Mouse (Mus musculus) E14TG2a.4 (cell line): ENCODE measurements at regions not wholly inside any gene's neighbourhood (a gene's known extent, or its start where the extent isn't known, plus 50 kb on each side); places are given as distances from the start of the nearest gene placed in this dataset.

Source experiments
- H3K27me3 ChIP-seq: 2 replicates; pipeline ENCODE4 v1.6.1; 2014; ENCODE audit warnings: low read length, control low read depth; ENCODE audit not compliant: insufficient read depth
- H3K36me3 ChIP-seq: 2 replicates; pipeline ENCODE4 v1.6.1; 2014; ENCODE audit warnings: low read length, control low read depth; ENCODE audit not compliant: insufficient read depth
- H3K4me1 ChIP-seq: replicated peaks from 2 replicates; pipeline ENCODE4 v1.6.1; 2014; ENCODE audit warnings: low read depth, low read length, control low read depth
- H3K4me3 ChIP-seq: replicated peaks from 2 replicates; pipeline ENCODE4 v1.5.1; 2014; ENCODE audit warnings: mild to moderate bottlenecking, low read length
- H3K9me3 ChIP-seq: 2 replicates; pipeline ENCODE4 v1.6.1; 2014; ENCODE audit warnings: low read length, control low read depth
- CTCF ChIP-seq: conservative IDR thresholded peaks from 2 replicates; pipeline ENCODE4 v1.5.1; 2014; ENCODE audit warnings: low read length
- NANOG ChIP-seq: IDR thresholded peaks from 2 replicates; pipeline ENCODE4 v1.6.1; 2014; ENCODE audit warnings: borderline replicate concordance, low read length, mixed read lengths
- POU5F1 ChIP-seq: IDR thresholded peaks from 2 replicates; pipeline ENCODE4 v1.6.1; 2014; ENCODE audit warnings: low read length, borderline replicate concordance

- Histone ChIP-seq H3K9me3 (no peaks in the 10 kb centered on the region), H3K4me3 (no peak overlapping the region), H3K27me3 (no peaks in the 10 kb centered on the region), H3K4me1 (no peaks in the 10 kb centered on the region), H3K36me3 (no peaks in the 10 kb centered on the region)
- TF ChIP-seq NANOG, result no peak
- TF ChIP-seq CTCF, result no peak
- TF ChIP-seq POU5F1, result no peak
Observed at GRCm38 (mm10) chr17:89592826-89593225, 317.4 kb downstream of the Gm10184 start.

GRCm38 (mm10) chr17:89559506-89559905 is 350.7 kb downstream of the Gm10184 start:
- Histone ChIP-seq H3K36me3 (no peaks in the 10 kb centered on the region), H3K4me3 (no peak overlapping the region)
- TF ChIP-seq CTCF (no peak), NANOG (no peak), POU5F1 (no peak)

GRCm38 (mm10) chr17:89554754-89555153 is 354.3 kb upstream of the Fshr start:
- H3K9me3 ChIP-seq, result no peaks in the 10 kb centered on the region
- H3K4me1 ChIP-seq, result no peaks in the 10 kb centered on the region
- no peaks in the 10 kb centered on the region for H3K36me3 ChIP-seq
- no peak overlapping the region for H3K4me3 ChIP-seq
- H3K27me3 ChIP-seq, result no peaks in the 10 kb centered on the region
- TF ChIP-seq POU5F1, result no peak
- TF ChIP-seq CTCF, result no peak
- TF ChIP-seq NANOG, result no peak

More at GRCm38 (mm10) chr17:89559506-89559905, 350.7 kb downstream of the Gm10184 start:
- Histone ChIP-seq H3K4me1 (no peaks in the 10 kb centered on the region), H3K9me3 (no peaks in the 10 kb centered on the region), H3K27me3 (no peaks in the 10 kb centered on the region)

- Histone ChIP-seq H3K4me3 (no peak overlapping the region), H3K36me3 (no peaks in the 10 kb centered on the region), H3K4me1 (no peaks in the 10 kb centered on the region), H3K9me3 (no peaks in the 10 kb centered on the region), H3K27me3 (no peaks in the 10 kb centered on the region)
- no peak for TF ChIP-seq CTCF
- TF ChIP-seq NANOG, result no peak
- TF ChIP-seq POU5F1, result no peak
Observed at GRCm38 (mm10) chr17:89553597-89553996, 353.1 kb upstream of the Fshr start.

GRCm38 (mm10) chr17:89550758-89551157 is 350.3 kb upstream of the Fshr start:
- Histone ChIP-seq H3K4me3 (no peak overlapping the region), H3K36me3 (no peaks in the 10 kb centered on the region), H3K9me3 (no peaks in the 10 kb centered on the region), H3K4me1 (no peaks in the 10 kb centered on the region), H3K27me3 (no peaks in the 10 kb centered on the region)
- TF ChIP-seq CTCF (no peak), POU5F1 (no peak), NANOG (no peak)

- Histone ChIP-seq H3K36me3 (no peaks in the 10 kb centered on the region), H3K27me3 (no peaks in the 10 kb centered on the region), H3K4me3 (no peak overlapping the region), H3K9me3 (no peaks in the 10 kb centered on the region), H3K4me1 (no peaks in the 10 kb centered on the region)
- TF ChIP-seq CTCF, result no peak
- no peak for TF ChIP-seq POU5F1
- TF ChIP-seq NANOG, result no peak
Observed at GRCm38 (mm10) chr17:89521912-89522311, 321.4 kb upstream of the Fshr start.

GRCm38 (mm10) chr17:89519413-89519812 is 318.9 kb upstream of the Fshr start:
- no peaks in the 10 kb centered on the region for H3K9me3 ChIP-seq
- no peaks in the 10 kb centered on the region for H3K4me1 ChIP-seq
- no peak overlapping the region for H3K4me3 ChIP-seq
- TF ChIP-seq POU5F1 (no peak), NANOG (no peak), CTCF (no peak)
- no peaks in the 10 kb centered on the region for H3K27me3 ChIP-seq
- H3K36me3 ChIP-seq, result no peaks in the 10 kb centered on the region

GRCm38 (mm10) chr17:89505288-89505687 is 304.8 kb upstream of the Fshr start:
- H3K4me3 ChIP-seq, result no peak overlapping the region
- no peaks in the 10 kb centered on the region for H3K4me1 ChIP-seq
- H3K9me3 ChIP-seq, result 0 out of 2 replicates have a peak, but pooled peaks cover 3% of the 10 kb centered on the region
- H3K36me3 ChIP-seq, result no peaks in the 10 kb centered on the region
- no peak for TF ChIP-seq NANOG
- TF ChIP-seq CTCF, result no peak
- no peak for TF ChIP-seq POU5F1
- no peaks in the 10 kb centered on the region for H3K27me3 ChIP-seq

- Histone ChIP-seq H3K9me3 (peaks cover 2% of the 10 kb centered on the region; the same call in 1 of the 2 replicates), H3K27me3 (no peaks in the 10 kb centered on the region), H3K4me3 (no peak overlapping the region), H3K36me3 (no peaks in the 10 kb centered on the region), H3K4me1 (no peaks in the 10 kb centered on the region)
- no peak for TF ChIP-seq CTCF
- TF ChIP-seq NANOG, result no peak
- TF ChIP-seq POU5F1, result no peak
Observed at GRCm38 (mm10) chr17:89493547-89493946, 293.1 kb upstream of the Fshr start.

GRCm38 (mm10) chr17:89466486-89466885 is 266.0 kb upstream of the Fshr start:
- H3K4me3 ChIP-seq, result no peak overlapping the region
- H3K27me3 ChIP-seq, result no peaks in the 10 kb centered on the region
- H3K9me3 ChIP-seq, result peaks cover 16% of the 10 kb centered on the region
- TF ChIP-seq CTCF (no peak), NANOG (no peak), POU5F1 (no peak)
- H3K36me3 ChIP-seq, result no peaks in the 10 kb centered on the region
- H3K4me1 ChIP-seq, result peaks cover 9% of the 10 kb centered on the region
